Mouse (Mus musculus): ENCODE measurements around the gene Tmem89. TPM values are rescaled to one million over a fixed set of nuclear protein-coding genes. Genes with fewer than 3 reads are reported as not detected.

Tmem89 gene
- polyA plus RNA-seq (2017; shearing (Covaris generic)), result not detected

DNA sequence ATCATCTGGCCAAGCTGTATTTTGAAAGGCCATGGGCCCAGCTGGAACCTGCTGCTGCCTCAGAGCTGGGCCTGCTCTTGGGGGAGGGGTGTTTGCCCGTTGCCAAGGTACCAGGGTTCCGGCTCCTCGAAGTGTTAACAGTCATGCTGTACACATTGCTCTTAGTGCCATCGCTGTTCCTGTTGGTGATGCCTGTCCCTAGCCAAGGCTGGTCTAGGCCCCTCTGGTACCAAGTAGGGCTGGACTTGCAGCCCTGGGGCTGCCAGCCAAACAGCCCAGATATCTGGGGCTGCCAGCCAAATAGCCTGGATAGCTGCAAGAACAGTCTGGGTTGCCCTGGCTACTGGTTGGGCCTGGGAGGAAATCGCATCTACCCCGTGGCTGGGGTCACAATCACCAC is at the start of gene Tmem89:
Gene Tmem89, plus strand, starts transcription at position 129 of the 400 bp plus-strand sequence.

DNA sequence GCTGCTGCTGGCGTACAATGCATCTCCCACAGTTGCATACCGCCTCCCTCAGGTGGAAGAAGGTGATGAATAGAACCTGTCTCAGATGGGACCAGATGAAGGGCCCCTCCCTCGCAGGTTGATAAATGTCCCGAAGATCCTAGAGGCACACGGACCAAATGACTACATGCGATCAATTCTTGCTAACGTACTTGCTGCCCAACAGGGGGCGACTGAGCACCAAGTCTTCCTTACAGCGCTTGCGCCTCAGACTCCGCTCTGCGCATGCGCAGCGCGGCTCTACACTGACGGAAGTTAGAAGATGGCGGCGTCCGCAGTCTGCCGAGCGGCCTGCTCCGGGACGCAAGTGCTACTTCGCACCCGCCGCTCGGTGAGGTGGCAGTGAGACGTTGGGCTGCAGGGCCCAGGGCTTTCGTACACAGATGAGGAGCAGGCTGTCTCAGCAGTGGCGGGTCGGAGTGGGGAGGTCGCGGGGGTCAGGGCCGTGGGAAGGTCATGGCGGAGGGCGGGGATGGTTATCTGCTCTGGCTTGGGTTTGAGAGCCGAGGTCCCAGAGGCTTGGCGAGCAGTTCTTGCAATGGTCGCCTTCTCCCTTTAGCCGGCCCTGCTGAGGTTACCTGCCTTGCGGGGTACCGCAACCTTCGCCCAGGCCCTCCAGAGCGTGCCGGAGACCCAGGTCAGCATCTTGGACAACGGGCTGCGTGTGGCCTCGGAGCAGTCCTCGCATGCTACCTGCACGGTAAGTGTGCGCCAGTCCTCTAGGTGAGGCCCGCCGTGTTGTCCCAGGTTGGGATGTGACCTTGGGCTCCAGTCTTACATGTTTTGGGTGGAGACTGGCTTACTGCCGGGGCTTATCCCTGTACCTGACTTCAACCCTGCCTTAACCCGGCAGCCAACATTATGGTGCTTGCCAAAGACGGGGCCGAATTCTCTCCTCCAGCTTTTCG is 22.3 kb downstream of the Tmem89 start, which contains the start of gene Uqcrc1:
Gene Uqcrc1, plus strand, starts transcription at position 216 of the 947 bp plus-strand sequence.

DNA sequence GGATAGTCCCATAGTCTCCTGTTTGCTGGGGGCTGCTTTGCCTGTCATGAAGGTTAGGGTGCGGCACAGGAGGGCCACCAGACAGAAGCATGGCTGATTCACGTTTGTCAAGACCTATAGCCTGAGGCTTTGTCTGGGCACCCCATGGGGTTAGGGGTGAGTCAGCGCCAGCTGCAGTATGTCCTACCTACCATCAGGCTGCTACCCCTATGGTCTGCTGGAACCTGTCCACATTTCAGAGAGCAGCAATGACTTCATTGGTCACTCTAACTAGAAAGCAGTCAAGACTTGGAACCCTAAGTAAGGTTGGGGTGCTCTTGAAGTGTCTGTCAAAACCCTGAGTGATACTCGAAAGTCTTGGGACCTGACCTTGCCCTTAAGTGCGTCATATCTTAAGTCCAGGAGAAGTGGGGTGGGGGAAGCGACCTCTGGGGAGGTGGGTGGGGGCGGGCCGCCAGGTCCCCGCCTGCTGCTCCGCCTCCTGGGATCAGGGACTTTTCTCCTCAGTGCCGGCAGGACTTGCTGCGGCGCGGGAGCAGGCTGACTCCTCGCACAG is 38.7 kb downstream of the Tmem89 start, which contains the start of gene Col7a1:
Gene Col7a1, plus strand, starts transcription at position 506 of the 556 bp plus-strand sequence.

Other genes with a start within 250 kb of the Tmem89 start
- 10 to 100 TPM; 11.9 to 32.9 TPM for gene Prkar2a, start 225.3 kb upstream of the Tmem89 start, polyA plus RNA-seq (2017; shearing (Covaris generic))
- gene Ip6k2, start 130.8 kb upstream of the Tmem89 start, polyA plus RNA-seq (2017; shearing (Covaris generic)), result 10 to 100 TPM; 13.1 to 13.8 TPM
- 10 to 100 TPM; 15.6 to 21.2 TPM for gene Nckipsd, start 106.3 kb upstream of the Tmem89 start, polyA plus RNA-seq (2017; shearing (Covaris generic))
- under 1 TPM; 0.04 to 0.64 TPM for gene Celsr3, start 88.3 kb upstream of the Tmem89 start, polyA plus RNA-seq (2017; shearing (Covaris generic))
- 10 to 100 TPM; 14.3 to 22.6 TPM for gene Slc26a6, start 61.3 kb upstream of the Tmem89 start, polyA plus RNA-seq (2017; shearing (Covaris generic))
- 100 to 1,000 TPM; 280 to 352 TPM for gene Uqcrc1, start 22.0 kb downstream of the Tmem89 start, polyA plus RNA-seq (2017; shearing (Covaris generic))
- 1 to 10 TPM in 1 of 2 experiments, under 1 TPM in 1; 0.57 to 5.2 TPM for gene Col7a1, start 39.0 kb downstream of the Tmem89 start, polyA plus RNA-seq (2017; shearing (Covaris generic))
- not detected for gene Ucn2, start 71.4 kb downstream of the Tmem89 start, polyA plus RNA-seq (2017; shearing (Covaris generic))
- 1 to 10 TPM; 5.4 to 8.1 TPM for gene Pfkfb4, start 77.2 kb downstream of the Tmem89 start, polyA plus RNA-seq (2017; shearing (Covaris generic))
- 1,000 to 10,000 TPM; 3,949 to 4,230 TPM for gene Shisa5, start 123.9 kb downstream of the Tmem89 start, polyA plus RNA-seq (2017; shearing (Covaris generic))
- 100 to 1,000 TPM in 1 of 2 experiments, 10 to 100 TPM in 1; 75.8 to 103 TPM for gene Trex1, start 145.1 kb downstream of the Tmem89 start, polyA plus RNA-seq (2017; shearing (Covaris generic))
- 10 to 100 TPM; 20.3 to 33.3 TPM for gene Atrip, start 159.5 kb downstream of the Tmem89 start, polyA plus RNA-seq (2017; shearing (Covaris generic))
- 10 to 100 TPM; 14.1 to 15.8 TPM for gene Ccdc51, start 167.9 kb downstream of the Tmem89 start, polyA plus RNA-seq (2017; shearing (Covaris generic))
- gene Tma7, start 168.0 kb downstream of the Tmem89 start, polyA plus RNA-seq (2017; shearing (Covaris generic)), result 100 to 1,000 TPM; 511 TPM
- gene Plxnb1, start 180.8 kb downstream of the Tmem89 start, polyA plus RNA-seq (2017; shearing (Covaris generic)), result 1 to 10 TPM; 4.4 to 5.4 TPM
- under 1 TPM; 0.40 to 0.59 TPM for gene Fbxw21, start 247.4 kb downstream of the Tmem89 start, polyA plus RNA-seq (2017; shearing (Covaris generic))

Data from inflammation-experienced regulatory T-cells (primary cell).